Mouse (Mus musculus) midbrain, embryonic 15.5 days (tissue): ENCODE results near the gene Slc40a1. TPM values are rescaled to one million over a fixed set of nuclear protein-coding genes. Genes with fewer than 3 reads are reported as not detected.
A peak's percentile ranks its signal among the peaks of the same experiment; 100 is the strongest.

Experiments
- ATAC-seq: fragments of 200-750 bp; cut with Nextera tagmentation; replicated peaks from 2 replicates; pipeline ENCODE4 v1.8.0; 2017; ENCODE audit warnings: moderate TSS enrichment
- H3K27ac ChIP-seq: fragments of 300-500 bp; sonication (generic); 2 replicates; pipeline ENCODE4 v1.5.1; 2015; ENCODE audit warnings: mild to moderate bottlenecking, inconsistent platforms
- H3K27me3 ChIP-seq: fragments of 300-500 bp; sonication (generic); replicated peaks from 2 replicates; pipeline ENCODE4 v1.6.1; 2015; ENCODE audit warnings: inconsistent platforms
- H3K36me3 ChIP-seq: fragments of 300-500 bp; sonication (generic); replicated peaks from 2 replicates; pipeline ENCODE4 v1.6.1; 2015; ENCODE audit warnings: inconsistent platforms
- H3K4me1 ChIP-seq: fragments of 300-500 bp; sonication (generic); 2 replicates; pipeline ENCODE4 v1.6.1; 2015; ENCODE audit warnings: inconsistent platforms
- H3K4me2 ChIP-seq: fragments of 300-500 bp; sonication (generic); 2 replicates; pipeline ENCODE4 v1.6.1; 2015; ENCODE audit warnings: inconsistent platforms, mild to moderate bottlenecking, moderate library complexity
- H3K4me3 ChIP-seq: fragments of 300-500 bp; sonication (generic); 2 replicates; pipeline ENCODE4 v1.5.1; 2015; ENCODE audit warnings: mild to moderate bottlenecking, inconsistent platforms
- H3K9ac ChIP-seq: fragments of 300-500 bp; sonication (generic); 2 replicates; pipeline ENCODE4 v1.6.1; 2015; ENCODE audit warnings: mild to moderate bottlenecking, inconsistent platforms
- H3K9me3 ChIP-seq: fragments of 300-500 bp; sonication (generic); 2 replicates; pipeline ENCODE4 v1.6.1; 2016; ENCODE audit warnings: inconsistent platforms
- WGBS: fragments of 180-500 bp; shearing (Covaris S2); methylation state at CpG from one replicate; pipeline ENCODE4 v1.1.7; 2015; ENCODE audit warnings: mixed read lengths; 5-methylcytosine and 5-hydroxymethylcytosine counted together
- polyA plus RNA-seq: library from polyadenylated mRNA; unstranded; fragments of >200 nt; fragmentation: Nextera tagmentation; extraction: Ambion mirVana; gene quantifications from 2 replicates; pipeline ENCODE4 v1.2.1, GENCODE M21; 2015

The Slc40a1 gene
- polyA plus RNA-seq: 38.2 and 38.6 TPM in 2 replicates

DNA sequence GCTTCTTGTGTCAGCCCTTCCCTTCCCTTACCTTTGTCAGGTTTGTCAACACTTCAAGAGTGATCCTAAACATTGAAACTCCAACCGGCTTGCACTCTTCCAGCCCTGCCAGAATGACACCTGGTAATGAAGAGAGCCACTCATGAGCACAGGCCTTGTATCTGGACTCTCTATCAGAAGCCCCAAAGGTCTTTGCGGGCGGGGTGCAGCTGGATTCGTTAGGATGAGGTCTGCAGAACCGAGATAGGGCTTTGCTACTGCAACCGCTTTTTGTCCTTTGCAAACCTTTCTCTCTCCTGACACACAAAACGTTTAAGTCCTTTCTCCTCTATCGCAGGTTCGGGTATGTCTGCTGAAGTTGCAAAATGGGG is at the start of gene Slc40a1:
Slc40a1 (minus strand) TSS at position 131 of the 371 bp plus-strand sequence.
- Histone ChIP-seq H3K4me3 (peak within 1 kb of the TSS; percentile 60), H3K4me2 (peak within 1 kb of the TSS; percentile 71), H3K4me1 (peaks cover 3% of the 10 kb centered on the region; the same call in 1 of the 2 replicates), H3K27ac (0 out of 2 replicates have a peak within 1 kb of the TSS, but pooled peaks have one; percentile 8), H3K9me3 (no peaks in the 10 kb centered on the region), H3K27me3 (peaks cover 7% of the 10 kb centered on the region), H3K9ac (peak within 1 kb of the TSS; percentile 42), H3K36me3 (no peaks in the 10 kb centered on the region)
- 23% methylated on average over 9 of the region's 9 CpGs for WGBS
- no peak for ATAC-seq

DNA sequence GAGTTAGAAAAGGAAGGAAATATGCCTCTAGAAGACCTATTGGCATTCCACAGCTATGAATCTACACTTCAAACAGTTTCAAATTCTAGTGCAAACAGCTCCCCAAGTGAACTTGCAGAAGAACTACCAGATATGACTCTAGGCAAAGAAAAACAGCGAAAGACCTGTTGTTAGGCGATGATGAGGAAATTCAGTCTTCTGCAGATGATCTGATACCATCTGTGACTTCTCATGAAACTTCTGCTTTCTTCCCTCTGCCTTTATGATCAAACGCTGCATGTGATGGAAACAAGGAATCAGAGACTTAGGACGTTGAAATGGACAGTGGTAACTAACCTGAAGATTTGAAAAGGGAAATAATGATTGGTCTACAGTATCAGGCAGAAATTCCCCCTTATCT is 45.0 kb upstream of the Slc40a1 start:
- no peaks in the 10 kb centered on the region for H3K36me3 ChIP-seq
- H3K27ac ChIP-seq: no peak overlapping the region
- H3K4me2 ChIP-seq: no peak overlapping the region
- ATAC-seq: no peak
- H3K9ac ChIP-seq: no peak overlapping the region
- 89% methylated on average over 4 of the region's 4 CpGs for WGBS
- no peaks in the 10 kb centered on the region for H3K9me3 ChIP-seq
- H3K4me3 ChIP-seq: no peak overlapping the region
- no peaks in the 10 kb centered on the region for H3K4me1 ChIP-seq
- H3K27me3 ChIP-seq: no peaks in the 10 kb centered on the region

DNA sequence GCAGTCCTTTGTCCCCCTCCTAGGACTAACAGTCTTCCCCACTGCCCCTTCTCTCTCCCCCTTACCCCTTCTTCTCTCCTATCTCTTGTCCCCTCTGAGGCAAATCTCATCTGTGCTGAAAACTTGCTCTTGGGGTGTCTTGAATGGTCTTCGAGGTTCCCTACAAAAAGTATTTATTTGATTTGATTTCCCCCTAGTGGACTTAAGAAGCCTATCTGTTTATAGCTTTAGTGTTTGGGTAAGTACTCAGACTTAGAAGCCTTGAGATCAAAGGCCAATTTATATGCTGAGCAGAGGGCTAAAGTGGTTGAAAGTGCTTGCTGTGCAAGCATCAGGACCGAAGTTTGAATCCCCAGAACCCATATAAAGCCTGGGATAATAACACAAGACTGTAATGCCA is 22.7 kb upstream of the Slc40a1 start:
- Histone ChIP-seq H3K4me1 (no peaks in the 10 kb centered on the region), H3K27me3 (no peaks in the 10 kb centered on the region), H3K36me3 (no peaks in the 10 kb centered on the region), H3K9me3 (no peaks in the 10 kb centered on the region), H3K9ac (no peak overlapping the region), H3K27ac (no peak overlapping the region), H3K4me3 (no peak overlapping the region), H3K4me2 (no peak overlapping the region)
- no peak for ATAC-seq
- WGBS: 77% methylated on average over 2 of the region's 2 CpGs

DNA sequence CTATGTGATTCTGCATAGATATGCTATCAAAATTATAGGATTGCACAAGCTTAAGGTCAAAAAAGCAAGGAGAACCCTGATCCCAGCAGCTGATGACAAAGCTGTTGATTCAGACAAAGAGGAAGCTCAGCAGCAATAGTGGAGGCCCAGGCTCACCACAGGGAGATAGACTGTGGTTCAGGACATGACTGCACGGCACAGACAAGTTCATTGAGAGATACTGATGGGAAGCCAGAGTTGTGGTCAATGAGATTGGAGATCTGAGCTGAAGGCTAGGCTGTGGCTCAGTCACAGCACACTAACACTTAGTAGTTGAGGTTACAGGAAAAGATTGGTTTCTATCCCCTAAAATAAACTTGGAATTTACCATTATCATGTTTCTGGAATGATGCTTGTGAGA is 21.5 kb upstream of the Slc40a1 start:
- 57% methylated on average over 1 of the region's 1 CpGs for WGBS
- ATAC-seq: no peak

DNA sequence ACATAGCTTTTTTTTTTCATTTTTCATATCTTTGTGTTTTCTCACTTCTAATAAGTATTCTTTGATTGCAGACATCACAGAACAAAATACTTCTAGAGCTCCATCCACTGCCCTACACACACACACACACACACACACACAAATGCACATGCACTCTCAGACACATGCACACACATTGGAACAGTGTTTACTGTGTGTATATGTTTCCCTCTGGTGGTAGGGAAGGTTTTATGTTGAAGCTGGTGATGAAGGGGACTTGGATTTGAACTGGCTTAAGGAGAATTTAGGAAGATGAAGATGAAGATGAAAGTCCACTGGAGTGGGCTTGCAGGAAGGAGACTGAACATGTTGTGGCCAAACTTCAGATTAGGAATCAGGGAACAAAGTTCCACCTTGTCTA is 4.8 kb upstream of the Slc40a1 start:
- Histone ChIP-seq H3K36me3 (no peaks in the 10 kb centered on the region), H3K4me3 (no peak overlapping the region), H3K4me2 (no peak overlapping the region), H3K9ac (no peak overlapping the region), H3K27ac (no peak overlapping the region), H3K27me3 (peaks cover 7% of the 10 kb centered on the region), H3K4me1 (peaks cover under 1% of the 10 kb centered on the region; the same call in 1 of the 2 replicates), H3K9me3 (no peaks in the 10 kb centered on the region)
- ATAC-seq: no peak

More for the DNA sequence above, 21.5 kb upstream of the Slc40a1 start:
- Histone ChIP-seq H3K4me1 (no peaks in the 10 kb centered on the region), H3K9me3 (no peaks in the 10 kb centered on the region), H3K4me3 (no peak overlapping the region), H3K27me3 (no peaks in the 10 kb centered on the region), H3K27ac (no peak overlapping the region), H3K36me3 (no peaks in the 10 kb centered on the region), H3K9ac (no peak overlapping the region), H3K4me2 (no peak overlapping the region)

DNA sequence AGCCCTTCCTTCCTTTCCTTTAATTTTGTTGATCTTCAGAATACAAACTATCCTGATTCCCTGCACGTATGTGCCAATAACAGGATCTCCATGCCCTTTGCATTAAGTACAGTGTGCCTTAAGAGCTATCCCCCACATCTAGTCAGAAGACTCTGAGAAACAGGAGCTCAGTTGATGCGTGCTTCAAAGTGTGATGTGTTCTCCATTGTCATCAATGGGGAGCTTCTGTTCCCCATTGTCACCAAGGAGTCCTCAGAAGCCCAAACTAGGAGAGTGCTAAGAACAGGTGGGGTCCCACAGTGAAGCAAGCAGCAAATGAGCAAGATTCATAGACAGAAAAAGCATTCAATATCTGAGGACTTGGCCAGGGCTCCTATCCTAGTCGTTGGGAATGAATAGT is 588 bp upstream of the Slc40a1 start:
- no peak overlapping the region for H3K9ac ChIP-seq
- no peaks in the 10 kb centered on the region for H3K9me3 ChIP-seq
- no peaks in the 10 kb centered on the region for H3K36me3 ChIP-seq
- peaks cover 7% of the 10 kb centered on the region for H3K27me3 ChIP-seq
- H3K27ac ChIP-seq: no peak overlapping the region
- H3K4me3 ChIP-seq: no peak overlapping the region
- H3K4me1 ChIP-seq: peaks cover 3% of the 10 kb centered on the region; the same call in 1 of the 2 replicates
- ATAC-seq: no peak
- no peak overlapping the region for H3K4me2 ChIP-seq
- WGBS: 52% methylated on average over 3 of the region's 3 CpGs

DNA sequence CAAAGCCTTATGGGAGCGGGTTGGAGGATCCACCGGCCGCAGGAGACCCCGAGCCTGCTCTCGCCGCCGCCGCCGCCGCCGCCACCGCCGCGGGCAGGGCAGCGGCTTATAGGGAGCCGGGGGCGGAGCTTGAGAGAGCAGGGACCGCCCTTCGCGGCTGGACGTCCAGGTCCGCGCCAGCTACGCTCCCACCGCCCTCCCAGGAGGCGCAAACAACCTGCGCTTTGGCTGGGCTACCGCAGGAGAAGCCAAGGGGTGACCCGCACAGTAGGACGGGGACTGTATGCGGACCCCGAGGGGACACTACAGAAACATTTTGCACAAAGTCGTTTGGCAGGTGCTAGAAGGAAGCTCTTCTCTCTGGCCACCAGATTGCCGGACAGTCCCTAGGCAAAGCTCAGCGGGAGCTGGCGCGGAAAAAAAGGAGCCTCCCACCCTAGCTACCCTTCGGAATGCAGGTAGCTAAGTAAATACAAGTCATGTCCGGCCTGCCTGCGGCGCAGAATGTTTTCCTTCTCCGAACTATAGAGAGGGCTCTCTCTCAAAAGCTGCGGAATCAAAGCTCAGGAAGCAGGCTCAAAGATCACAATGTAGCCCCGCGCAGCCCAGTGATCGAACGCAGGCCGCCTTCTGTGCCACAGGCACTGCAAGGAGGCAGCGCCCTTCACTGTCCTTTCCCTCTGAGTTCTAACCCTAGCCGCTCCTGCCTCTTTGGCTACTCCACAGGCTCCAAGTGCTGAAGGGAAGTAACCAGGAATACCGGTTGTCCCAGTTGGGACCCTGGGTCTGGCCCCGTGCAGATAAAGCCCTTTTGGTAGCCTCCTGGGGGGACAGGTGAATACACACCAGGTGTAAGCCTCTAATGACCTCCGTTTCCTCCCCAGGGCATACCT is 577 bp downstream of the Slc40a1 start:
- Histone ChIP-seq H3K9me3 (no peaks in the 10 kb centered on the region), H3K4me3 (peak overlapping the region; percentile 60), H3K4me2 (peak overlapping the region; percentile 71), H3K9ac (peak overlapping the region; percentile 42), H3K27me3 (peaks cover 7% of the 10 kb centered on the region), H3K36me3 (no peaks in the 10 kb centered on the region), H3K27ac (0 out of 2 replicates have a peak overlapping the region, but pooled peaks have one; percentile 8), H3K4me1 (peaks cover 3% of the 10 kb centered on the region; the same call in 1 of the 2 replicates)
- WGBS: under 1% methylated on average over 53 of the region's 53 CpGs
- ATAC-seq: peak; percentile 98

DNA sequence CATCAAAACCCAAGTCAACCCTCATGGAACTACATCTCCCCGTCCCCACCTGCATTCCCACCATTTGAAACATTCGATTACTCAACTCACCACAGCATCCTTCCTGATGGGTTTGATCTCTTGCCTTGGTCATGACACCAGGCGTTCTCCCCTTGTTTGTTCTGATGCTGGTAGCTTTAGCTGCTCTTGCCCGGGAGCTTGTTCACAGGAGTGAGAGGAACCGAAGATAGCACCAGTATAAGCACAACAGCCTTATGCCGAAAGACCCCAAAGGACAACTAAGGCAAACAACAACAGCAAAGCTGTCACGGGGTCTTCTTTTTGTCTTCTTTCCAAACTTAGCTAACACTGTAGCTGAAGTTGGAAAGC is 1.2 kb downstream of the Slc40a1 start:
- WGBS: 13% methylated on average over 7 of the region's 7 CpGs
- Histone ChIP-seq H3K4me3 (peak overlapping the region; percentile 60), H3K36me3 (no peaks in the 10 kb centered on the region), H3K9ac (peak overlapping the region; percentile 42), H3K27me3 (peaks cover 7% of the 10 kb centered on the region), H3K4me2 (peak overlapping the region; percentile 71), H3K9me3 (no peaks in the 10 kb centered on the region), H3K4me1 (peaks cover 3% of the 10 kb centered on the region; the same call in 1 of the 2 replicates), H3K27ac (no peak overlapping the region)
- ATAC-seq: no peak

DNA sequence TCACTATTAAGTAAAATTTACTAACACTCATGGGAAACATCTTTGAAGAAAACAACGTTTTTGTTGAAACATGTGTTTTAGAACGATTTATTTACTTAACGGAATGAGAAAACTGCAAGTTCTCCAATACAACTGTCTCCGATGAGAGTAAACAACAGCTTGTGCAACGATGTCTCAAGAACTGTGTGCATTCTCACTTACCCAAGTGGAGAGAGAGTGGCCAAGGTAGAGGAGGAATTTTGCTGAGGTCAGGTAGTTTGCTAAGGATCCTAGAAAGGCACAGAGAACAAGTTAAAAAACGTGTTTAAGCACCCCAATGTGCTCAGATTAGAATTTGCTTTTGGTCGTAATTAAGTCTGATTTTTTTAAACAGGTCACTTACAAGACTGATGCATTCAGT is 1.8 kb downstream of the Slc40a1 start:
- Histone ChIP-seq H3K4me3 (no peak overlapping the region), H3K9ac (no peak overlapping the region), H3K27me3 (peaks cover 7% of the 10 kb centered on the region), H3K9me3 (no peaks in the 10 kb centered on the region), H3K4me1 (peaks cover 3% of the 10 kb centered on the region; the same call in 1 of the 2 replicates), H3K27ac (no peak overlapping the region), H3K36me3 (no peaks in the 10 kb centered on the region), H3K4me2 (peak overlapping the region; percentile 71; the same call in 1 of the 2 replicates)
- ATAC-seq: no peak
- WGBS: 75% methylated on average over 7 of the region's 7 CpGs

DNA sequence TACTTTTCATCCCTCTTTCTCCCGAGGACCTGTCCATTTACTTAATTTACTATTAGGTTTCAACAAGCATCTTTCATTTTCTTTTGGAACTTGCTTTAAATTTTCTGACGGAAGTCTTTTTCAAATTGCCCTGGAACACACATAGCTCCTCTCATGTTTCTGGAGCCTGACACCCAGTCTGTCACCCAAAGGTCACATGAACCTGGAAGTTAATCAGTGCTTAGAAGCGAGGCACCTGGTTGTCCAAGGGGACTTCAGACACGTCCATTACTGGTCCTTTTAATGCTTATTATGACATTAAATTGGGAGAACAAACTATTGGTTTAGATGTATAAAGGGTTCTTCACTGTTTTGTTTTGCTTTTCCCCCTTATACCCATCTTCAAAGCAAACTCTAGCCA is 3.0 kb downstream of the Slc40a1 start:
- Histone ChIP-seq H3K27me3 (peaks cover 7% of the 10 kb centered on the region), H3K4me3 (no peak overlapping the region), H3K36me3 (no peaks in the 10 kb centered on the region), H3K4me1 (peaks cover 3% of the 10 kb centered on the region; the same call in 1 of the 2 replicates), H3K4me2 (no peak overlapping the region), H3K27ac (no peak overlapping the region), H3K9me3 (no peaks in the 10 kb centered on the region), H3K9ac (no peak overlapping the region)
- no peak for ATAC-seq
- 78% methylated on average over 4 of the region's 4 CpGs for WGBS

DNA sequence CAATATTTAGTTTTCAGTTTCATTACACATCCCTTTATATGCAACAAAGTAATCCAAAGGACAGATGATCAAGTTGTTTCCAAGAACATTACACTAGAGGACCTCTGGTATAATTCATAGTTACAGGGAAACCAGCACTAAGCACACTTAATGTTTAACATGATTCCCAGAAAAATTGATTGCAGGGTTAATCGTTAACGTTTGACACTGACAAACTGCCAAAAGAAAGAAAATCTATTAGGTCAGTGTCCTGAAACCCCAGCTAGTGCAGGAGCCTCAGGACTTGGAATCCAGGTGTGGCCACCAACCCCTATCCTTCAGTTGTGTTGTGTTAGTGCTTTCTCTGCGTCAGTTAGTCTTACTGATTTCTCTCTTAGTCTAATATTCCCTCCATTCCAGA is 5.6 kb downstream of the Slc40a1 start:
- 89% methylated on average over 3 of the region's 3 CpGs for WGBS
- no peak for ATAC-seq
- H3K36me3 ChIP-seq: no peaks in the 10 kb centered on the region

DNA sequence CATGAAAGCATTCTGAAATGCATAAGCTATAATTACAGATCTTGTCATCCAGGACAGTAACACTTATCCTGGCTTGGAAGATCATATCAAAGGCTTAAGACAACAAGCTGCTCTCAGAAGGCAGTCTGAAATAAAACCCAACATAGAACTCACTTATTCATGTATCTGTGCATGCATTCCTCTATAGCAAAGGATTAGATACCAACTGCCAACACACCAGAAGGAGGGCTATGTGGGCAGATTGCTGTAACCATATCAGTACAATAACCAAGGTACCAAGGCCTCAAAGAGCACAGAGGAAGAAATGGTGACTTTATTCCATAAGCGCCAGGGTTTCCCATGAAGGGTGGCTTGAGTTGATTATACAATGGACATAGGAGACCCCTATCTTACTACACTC is 6.6 kb downstream of the Slc40a1 start:
- 94% methylated on average over 1 of the region's 1 CpGs for WGBS
- Histone ChIP-seq H3K27ac (no peak overlapping the region), H3K36me3 (no peaks in the 10 kb centered on the region), H3K4me3 (no peak overlapping the region), H3K27me3 (no peaks in the 10 kb centered on the region), H3K4me1 (no peaks in the 10 kb centered on the region), H3K9ac (no peak overlapping the region), H3K9me3 (no peaks in the 10 kb centered on the region), H3K4me2 (no peak overlapping the region)
- ATAC-seq: no peak

More for the DNA sequence above, 5.6 kb downstream of the Slc40a1 start:
- Histone ChIP-seq H3K4me3 (no peak overlapping the region), H3K9ac (no peak overlapping the region), H3K27me3 (no peaks in the 10 kb centered on the region), H3K9me3 (no peaks in the 10 kb centered on the region), H3K27ac (no peak overlapping the region), H3K4me1 (no peaks in the 10 kb centered on the region), H3K4me2 (no peak overlapping the region)
